8 mouse cellular contexts compared by ENCODE assay signal in the genomic region with DNA sequence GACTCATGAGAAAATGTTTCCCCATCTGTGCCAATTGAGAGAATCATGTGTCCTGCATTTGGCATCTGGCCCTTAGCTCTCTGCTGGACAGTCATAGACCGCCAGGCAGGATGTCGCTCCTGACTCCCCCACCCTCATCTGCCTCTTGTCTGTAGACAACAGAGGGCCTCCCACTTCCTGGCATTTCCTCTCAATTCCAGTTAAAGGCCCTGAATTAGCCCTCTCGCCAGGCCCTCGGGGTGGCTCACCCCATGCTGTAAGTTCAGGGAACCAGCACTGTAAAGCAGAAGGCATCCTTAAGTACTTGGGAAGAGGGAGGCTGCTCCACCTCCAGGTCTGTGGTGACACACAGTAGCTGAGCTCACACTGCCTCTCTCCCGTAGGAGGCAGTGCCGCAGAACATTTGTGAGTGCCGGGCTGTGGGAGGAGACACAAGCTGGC. TPM values are rescaled to one million over a fixed set of nuclear protein-coding genes. Genes with fewer than 3 reads are reported as not detected.
A peak's percentile ranks its signal among the peaks of the same experiment; 100 is the strongest.
DNase-seq lines count a peak whose midpoint lies in the region; ATAC-seq and TF ChIP-seq lines count a peak whose summit lies in the region.

No protein-coding gene starts in this region.

- H3K4me1 ChIP-seq in hindbrain, postnatal 0 days (ENCODE audit: insufficient read depth, low read length) = 0 out of 2 replicates have a peak, but pooled peaks cover 5% of the 10 kb centered on the region

- ATAC-seq in hindbrain, postnatal 0 days = peak; percentile 85
- ATAC-seq in megakaryocyte-erythroid progenitor cell, adult 5-6 weeks (replicated peaks; ENCODE audit: low FRiP score, low TSS enrichment, poor library complexity, severe bottlenecking) = peak; percentile 90
- no peak for ATAC-seq in CD4-positive, CD25-positive, alpha-beta regulatory T cell, adult 4 months

- H3K27ac ChIP-seq in hindbrain, postnatal 0 days = no peak overlapping the region

- H3K4me2 ChIP-seq in hindbrain, postnatal 0 days (ENCODE audit: low read depth, low read length) = no peak overlapping the region

- no peaks in the 10 kb centered on the region for H3K27me3 ChIP-seq in hindbrain, postnatal 0 days (ENCODE audit: insufficient read depth, low read length)

- no peak overlapping the region for H3K4me3 ChIP-seq in hindbrain, postnatal 0 days (ENCODE audit: low read length)

- H3K9me3 ChIP-seq in hindbrain, postnatal 0 days (ENCODE audit: low read length) = no peaks in the 10 kb centered on the region

- peak; percentile 43 to 61 for DNase-seq in cerebellum, postnatal 14 days
- no peak for DNase-seq in cerebellum, adult 8-10 months
- peak; percentile 28 to 36 for DNase-seq in adrenal gland, adult 18-20 months (ENCODE audit: low spot score in 2 of 2)
- DNase-seq in gastrocnemius, adult 18-20 months (ENCODE audit: low spot score) = peak; percentile 38
- peak; percentile 53 for DNase-seq in hindbrain, postnatal 0 days (ENCODE audit: low spot score)
- DNase-seq in left cerebral cortex, postnatal 14 days (ENCODE audit: low spot score in 2 of 2) = peak; percentile 40 to 60

- H3K9ac ChIP-seq in hindbrain, postnatal 0 days (replicated peaks; ENCODE audit: low read length) = no peak overlapping the region

- 17% methylated on average over 7 of the region's 7 CpGs for WGBS in hindbrain, postnatal 0 days

- no peaks in the 10 kb centered on the region for H3K36me3 ChIP-seq in hindbrain, postnatal 0 days (ENCODE audit: insufficient read depth, low read length)

- intact Hi-C loops in left cerebral cortex, postnatal 14 days (cut with DNase I) = no loop called here

- TF ChIP-seq CTCF in hindbrain, postnatal 0 days (IDR thresholded peaks at IDR 0.05; ENCODE audit: low read depth) = peak; percentile 54

RNA-seq across cellular contexts. Expression of a gene that starts 3.8 kb away (rescaled TPM):
- total RNA-seq in adrenal gland, adult 18-20 months (2021) = not detected
- total RNA-seq in gastrocnemius, adult 18-20 months (2021) = under 1 TPM; 0.16 to 0.21 TPM
- total RNA-seq in hindbrain, postnatal 0 days (2014; rRNA removed) = not detected in 2 replicates
- polyA plus RNA-seq in hindbrain, postnatal 0 days (2015; fragmentation: Nextera tagmentation; extraction: Ambion mirVana) = 0.09 and 0.10 TPM in 2 replicates
- total RNA-seq in left cerebral cortex, postnatal 14 days (2021) = 1 to 10 TPM; 1.5 to 2.5 TPM
- not detected in 2 replicates for total RNA-seq in megakaryocyte-erythroid progenitor cell, adult 5-6 weeks (2014; fragmentation: Nextera tagmentation)
- total RNA-seq in megakaryocyte-erythroid progenitor cell, adult 5-6 weeks (2017) = not detected in 2 replicates
- polyA plus RNA-seq in CD4-positive, CD25-positive, alpha-beta regulatory T cell, adult 4 months (2017; shearing (Covaris generic)) = under 1 TPM in 1 of 2 experiments, not detected in 1; 0.15 TPM

RNA-seq across cellular contexts. Expression of a gene that starts 6.9 kb away (rescaled TPM):
- 100 to 1,000 TPM; 265 to 297 TPM for total RNA-seq in adrenal gland, adult 18-20 months (2021)
- total RNA-seq in gastrocnemius, adult 18-20 months (2021) = 1 to 10 TPM; 2.7 to 5.1 TPM
- 12.3 and 13.2 TPM in 2 replicates for total RNA-seq in hindbrain, postnatal 0 days (2014; rRNA removed)
- 15.6 and 19.1 TPM in 2 replicates for polyA plus RNA-seq in hindbrain, postnatal 0 days (2015; fragmentation: Nextera tagmentation; extraction: Ambion mirVana)
- 10 to 100 TPM; 38.1 to 38.7 TPM for total RNA-seq in left cerebral cortex, postnatal 14 days (2021)
- total RNA-seq in megakaryocyte-erythroid progenitor cell, adult 5-6 weeks (2014; fragmentation: Nextera tagmentation) = 180 and 241 TPM in 2 replicates
- 295 and 345 TPM in 2 replicates for total RNA-seq in megakaryocyte-erythroid progenitor cell, adult 5-6 weeks (2017)
- polyA plus RNA-seq in CD4-positive, CD25-positive, alpha-beta regulatory T cell, adult 4 months (2017; shearing (Covaris generic)) = 10 to 100 TPM; 66.4 to 83.1 TPM

Comparison
In these comparisons a context has a peak if more than half of its experiments do, and no peak if none do; other contexts are left out.
1. RNA of a gene that starts 6.9 kb away (total RNA-seq): 180 to 345 TPM in megakaryocyte-erythroid progenitor cell, adult 5-6 weeks and 265 to 297 TPM in adrenal gland, adult 18-20 months; 38.1 to 38.7 TPM in left cerebral cortex, postnatal 14 days, 12.3 to 13.2 TPM in hindbrain, postnatal 0 days and 2.7 to 5.1 TPM in gastrocnemius, adult 18-20 months; every median in the first group is over 4 times any median in the second.